Mouse (Mus musculus) heart, adult 2 months (tissue): ENCODE data around the gene Ubl4a.

Source experiments
- CTCF ChIP-seq: fragments of 200-600 bp; IDR thresholded peaks from 2 replicates; pipeline ENCODE4 v1.8.1; 2022; ENCODE audit warnings: antibody characterized with exemption, mild to moderate bottlenecking, moderate library complexity
- EP300 ChIP-seq: fragments of 200-500 bp; IDR thresholded peaks from 2 replicates; pipeline ENCODE4 v1.6.1; 2011; ENCODE audit warnings: low read depth, low read length, control low read depth; ENCODE audit not compliant: insufficient read depth
- POLR2A ChIP-seq: fragments of 200-500 bp; IDR thresholded peaks from 2 replicates; pipeline ENCODE4 v1.6.1; 2011; ENCODE audit warnings: mild to moderate bottlenecking, low read depth, low read length, control low read depth; ENCODE audit not compliant: insufficient read depth

- TF ChIP-seq EP300 (no peak), CTCF (no peak), POLR2A (no peak)
Observed at GRCm38 (mm10) chrX:74359171-74359570, 13.8 kb downstream of the Ubl4a start.
